Mouse (Mus musculus) lung, adult 2 months (tissue): Measurements from ENCODE around the gene Atp11a. TPM values are rescaled to one million over a fixed set of nuclear protein-coding genes. Genes with fewer than 3 reads are reported as not detected.

Experiments used
- DNase-seq: peaks from one replicate; pipeline ENCODE4 v3.0.0; 2022
- H3K4me1 ChIP-seq: fragments of 200-500 bp; 2 replicates; pipeline ENCODE4 v1.6.1; 2011; ENCODE audit warnings: low read length; ENCODE audit not compliant: control insufficient read depth, insufficient read depth
- H3K4me3 ChIP-seq: fragments of 200-500 bp; replicated peaks from 2 replicates; pipeline ENCODE3; 2011; ENCODE audit warnings: low read depth, mild to moderate bottlenecking, control low read depth, low read length; ENCODE audit errors: extremely low read depth
- CTCF ChIP-seq: fragments of 200-500 bp; IDR thresholded peaks from 2 replicates; pipeline ENCODE4 v1.5.1; 2011; ENCODE audit warnings: mild to moderate bottlenecking, low read length, control low read depth; ENCODE audit not compliant: insufficient read depth
- POLR2A ChIP-seq: fragments of 200-500 bp; IDR thresholded peaks from 2 replicates; pipeline ENCODE4 v1.6.1; 2011; ENCODE audit warnings: low read depth, mild to moderate bottlenecking, control low read depth, low read length, borderline replicate concordance; ENCODE audit errors: extremely low read depth
- WGBS: fragments of 180-500 bp; shearing (Covaris S2); methylation state at CpG from one replicate; pipeline ENCODE4 v1.1.7; 2018; 5-methylcytosine and 5-hydroxymethylcytosine counted together
- polyA plus RNA-seq: library from polyadenylated mRNA; depleted of rRNA; stranded (reverse); fragments of >200 nt; gene quantifications from 2 replicates; pipeline ENCODE4 v1.2.3, GENCODE M21; 2012

The Atp11a gene
- polyA plus RNA-seq, 1 experiment = 307 TPM

GRCm38 (mm10) chr8:12874194-12874791 lies 117.5 kb downstream of the Atp11a start:
- Histone ChIP-seq H3K4me3 (peak overlapping the region; percentile 66), H3K4me1 (no peaks in the 10 kb centered on the region)
- TF ChIP-seq POLR2A = no peak
- TF ChIP-seq CTCF = no peak
- 34% methylated on average over 8 of the region's 8 CpGs for WGBS
- DNase-seq = peak; percentile 40

GRCm38 (mm10) chr8:12874971-12875370 lies 118.2 kb downstream of the Atp11a start:
- 85% methylated on average over 4 of the region's 4 CpGs for WGBS
- no peak for DNase-seq
- no peaks in the 10 kb centered on the region for H3K4me1 ChIP-seq
- no peak overlapping the region for H3K4me3 ChIP-seq
- no peak for TF ChIP-seq POLR2A
- TF ChIP-seq CTCF = no peak

GRCm38 (mm10) chr8:12877126-12877525 lies 120.3 kb downstream of the Atp11a start:
- WGBS = 71% methylated on average over 6 of the region's 6 CpGs
- TF ChIP-seq POLR2A = no peak
- TF ChIP-seq CTCF = no peak
- Histone ChIP-seq H3K4me3 (no peak overlapping the region), H3K4me1 (no peaks in the 10 kb centered on the region)
- no peak for DNase-seq

GRCm38 (mm10) chr8:12880163-12880562 lies 123.3 kb downstream of the Atp11a start:
- TF ChIP-seq POLR2A (no peak), CTCF (no peak)
- no peaks in the 10 kb centered on the region for H3K4me1 ChIP-seq
- DNase-seq = no peak
- 76% methylated on average over 6 of the region's 6 CpGs for WGBS
- H3K4me3 ChIP-seq = no peak overlapping the region

- no peak for DNase-seq
- H3K4me1 ChIP-seq = no peaks in the 10 kb centered on the region
- H3K4me3 ChIP-seq = no peak overlapping the region
- TF ChIP-seq POLR2A = no peak
- WGBS = 50% methylated on average over 21 of the region's 21 CpGs
Measured at GRCm38 (mm10) chr8:12883051-12884004, 126.5 kb downstream of the Atp11a start.

GRCm38 (mm10) chr8:12887772-12888435 lies 131.1 kb downstream of the Atp11a start:
- WGBS = 79% methylated on average over 16 of the region's 16 CpGs
- Histone ChIP-seq H3K4me1 (no peaks in the 10 kb centered on the region), H3K4me3 (no peak overlapping the region)
- no peak for TF ChIP-seq CTCF
- TF ChIP-seq POLR2A = no peak
- DNase-seq = no peak

- DNase-seq = no peak
- TF ChIP-seq POLR2A = no peak
- TF ChIP-seq CTCF = no peak
- no peaks in the 10 kb centered on the region for H3K4me1 ChIP-seq
- H3K4me3 ChIP-seq = no peak overlapping the region
- 83% methylated on average over 11 of the region's 11 CpGs for WGBS
Measured at GRCm38 (mm10) chr8:12889046-12889598, 132.3 kb downstream of the Atp11a start.

GRCm38 (mm10) chr8:12892882-12893446 lies 136.2 kb downstream of the Atp11a start:
- H3K4me1 ChIP-seq = no peaks in the 10 kb centered on the region; the same call in none of the 2 replicates
- 71% methylated on average over 5 of the region's 5 CpGs for WGBS
- TF ChIP-seq CTCF (no peak), POLR2A (no peak)
- no peak overlapping the region for H3K4me3 ChIP-seq
- DNase-seq = no peak

- DNase-seq = no peak
- no peaks in the 10 kb centered on the region; the same call in none of the 2 replicates for H3K4me1 ChIP-seq
- WGBS = 85% methylated on average over 12 of the region's 12 CpGs
- TF ChIP-seq POLR2A (no peak), CTCF (no peak)
- H3K4me3 ChIP-seq = no peak overlapping the region
Measured at GRCm38 (mm10) chr8:12893797-12894578, 137.2 kb downstream of the Atp11a start.
